Mouse (Mus musculus) intestine, postnatal 0 days (tissue): ENCODE measurements around the gene Camta1. TPM values are rescaled to one million over a fixed set of nuclear protein-coding genes. Genes with fewer than 3 reads are reported as not detected.

ENCODE experiments used
- ATAC-seq: fragments of 200-750 bp; cut with Nextera tagmentation; 2 replicates; pipeline ENCODE4 v1.8.0; 2017; ENCODE audit warnings: mild to moderate bottlenecking, moderate TSS enrichment, moderate library complexity
- H3K27ac ChIP-seq: fragments of 300-500 bp; sonication (generic); 2 replicates; pipeline ENCODE4 v1.5.1; 2014; ENCODE audit warnings: mild to moderate bottlenecking, low read depth, low read length, moderate library complexity
- H3K27me3 ChIP-seq: fragments of 300-500 bp; sonication (generic); replicated peaks from 2 replicates; pipeline ENCODE4 v1.6.1; 2014; ENCODE audit warnings: low read length, mixed read lengths; ENCODE audit not compliant: control insufficient read depth, insufficient read depth
- H3K36me3 ChIP-seq: fragments of 300-500 bp; sonication (generic); 2 replicates; pipeline ENCODE4 v1.6.1; 2014; ENCODE audit warnings: mild to moderate bottlenecking, moderate library complexity; ENCODE audit not compliant: control insufficient read depth, insufficient read depth
- H3K4me1 ChIP-seq: fragments of 300-500 bp; sonication (generic); replicated peaks from 2 replicates; pipeline ENCODE4 v1.6.1; 2014; ENCODE audit warnings: antibody characterized with exemption, low read length, mixed read lengths; ENCODE audit not compliant: control insufficient read depth, insufficient read depth
- H3K4me2 ChIP-seq: fragments of 300-500 bp; sonication (generic); replicated peaks from 2 replicates; pipeline ENCODE4 v1.6.1; 2014; ENCODE audit warnings: low read depth, mild to moderate bottlenecking, moderate library complexity
- H3K4me3 ChIP-seq: fragments of 300-500 bp; sonication (generic); 2 replicates; pipeline ENCODE4 v1.5.1; 2014; ENCODE audit warnings: low read depth, low read length
- H3K9ac ChIP-seq: fragments of 300-500 bp; sonication (generic); 2 replicates; pipeline ENCODE4 v1.6.1; 2014; ENCODE audit warnings: mild to moderate bottlenecking, low read depth, low read length
- H3K9me3 ChIP-seq: fragments of 300-500 bp; sonication (generic); 2 replicates; pipeline ENCODE4 v1.6.1; 2016; ENCODE audit warnings: mixed run types; ENCODE audit not compliant: control insufficient read depth
- CTCF ChIP-seq: sonication (generic); IDR thresholded peaks from 2 replicates; pipeline ENCODE4 v1.5.1; 2016; ENCODE audit warnings: low read depth, mild to moderate bottlenecking, control low read depth, antibody characterized with exemption, moderate library complexity
- WGBS: fragments of 180-500 bp; shearing (Covaris S2); extraction: QIAGEN DNeasy Blood & Tissue Kit; methylation state at CpG from one replicate; pipeline ENCODE4 v1.1.7; 2014; 5-methylcytosine and 5-hydroxymethylcytosine counted together
- polyA plus RNA-seq: library from polyadenylated mRNA; unstranded; fragments of >200 nt; fragmentation: Nextera tagmentation; extraction: Ambion mirVana; gene quantifications from 2 replicates; pipeline ENCODE4 v1.2.1, GENCODE M21; 2015

The Camta1 gene
- polyA plus RNA-seq, 1 experiment from 2014 or later, result 54.1 TPM

DNA sequence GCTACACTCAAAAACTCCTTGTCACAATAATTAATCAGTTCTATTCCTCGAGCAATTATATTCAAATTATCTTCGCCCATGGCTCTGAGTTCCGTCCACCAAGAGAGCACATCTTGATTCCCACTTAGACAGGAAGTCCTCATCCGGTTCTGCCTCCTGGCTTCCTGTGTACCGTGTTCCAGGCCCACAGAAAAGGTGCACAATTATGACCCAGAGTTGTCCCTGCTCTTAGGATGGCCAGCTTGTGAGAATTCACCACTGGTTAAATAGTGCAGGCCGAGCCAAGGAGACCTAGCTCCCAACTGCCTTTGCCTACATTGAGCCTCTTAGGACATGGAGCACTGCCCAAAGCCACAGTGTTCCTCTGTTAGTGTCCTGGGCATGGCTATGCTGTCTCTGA, 229.4 kb downstream of the Camta1 start:
- Histone ChIP-seq H3K27me3 (no peaks in the 10 kb centered on the region), H3K4me2 (no peak overlapping the region)
- TF ChIP-seq CTCF, result no peak

DNA sequence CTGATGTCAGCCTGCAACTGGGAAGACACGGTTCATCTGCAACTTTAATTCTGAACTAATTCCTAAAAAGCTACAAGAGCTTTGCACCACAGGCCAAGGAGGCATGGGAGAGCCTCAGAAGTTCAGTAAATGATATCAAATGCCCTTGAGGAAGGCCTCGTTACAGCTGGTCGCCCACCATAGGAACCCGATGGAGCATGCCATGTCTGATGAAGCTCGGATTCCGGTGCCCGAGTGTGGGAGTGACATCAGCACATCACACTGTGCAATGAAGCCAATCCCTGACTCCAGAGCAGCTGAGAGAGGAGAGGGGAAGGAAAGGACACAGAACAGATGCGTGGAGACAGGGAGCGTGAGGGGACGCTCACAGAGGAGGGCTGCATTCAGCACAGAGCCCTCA, 231.0 kb downstream of the Camta1 start:
- TF ChIP-seq CTCF, result no peak
- WGBS, result 72% methylated on average over 10 of the region's 10 CpGs
- no peak overlapping the region for H3K4me2 ChIP-seq
- H3K9ac ChIP-seq, result no peak overlapping the region
- no peak overlapping the region for H3K4me3 ChIP-seq
- H3K36me3 ChIP-seq, result no peaks in the 10 kb centered on the region
- no peaks in the 10 kb centered on the region for H3K27me3 ChIP-seq
- H3K9me3 ChIP-seq, result no peaks in the 10 kb centered on the region
- H3K4me1 ChIP-seq, result no peaks in the 10 kb centered on the region
- H3K27ac ChIP-seq, result no peak overlapping the region
- no peak for ATAC-seq

More for the DNA sequence above, 229.4 kb downstream of the Camta1 start:
- no peak overlapping the region for H3K4me3 ChIP-seq
- no peak for ATAC-seq
- WGBS, result 78% methylated on average over 6 of the region's 6 CpGs
- no peaks in the 10 kb centered on the region for H3K4me1 ChIP-seq
- H3K27ac ChIP-seq, result no peak overlapping the region
- no peaks in the 10 kb centered on the region for H3K9me3 ChIP-seq
- no peaks in the 10 kb centered on the region for H3K36me3 ChIP-seq
- no peak overlapping the region for H3K9ac ChIP-seq

DNA sequence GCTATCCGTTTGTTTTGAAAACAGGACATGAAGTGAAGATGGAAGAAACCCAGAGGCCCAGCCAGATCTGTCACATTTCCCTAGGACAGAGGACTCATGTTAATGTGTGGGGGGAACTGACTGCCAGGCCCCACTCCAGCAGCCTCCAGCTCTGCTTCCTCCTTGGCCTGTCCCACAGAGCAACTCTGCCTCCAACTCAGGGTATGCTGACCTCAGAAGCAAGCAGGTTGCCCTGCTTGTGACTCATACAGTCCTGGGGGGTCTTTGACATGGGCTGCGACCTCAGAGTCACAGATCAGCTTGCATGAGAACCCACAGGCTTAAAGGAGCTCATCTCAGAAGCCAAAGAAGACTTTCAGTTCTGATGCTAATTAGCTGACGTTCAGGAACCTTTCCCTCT, 231.4 kb downstream of the Camta1 start:
- Histone ChIP-seq H3K4me3 (no peak overlapping the region), H3K4me1 (no peaks in the 10 kb centered on the region), H3K9ac (no peak overlapping the region), H3K9me3 (no peaks in the 10 kb centered on the region), H3K36me3 (no peaks in the 10 kb centered on the region), H3K27ac (no peak overlapping the region), H3K27me3 (no peaks in the 10 kb centered on the region), H3K4me2 (no peak overlapping the region)
- no peak for TF ChIP-seq CTCF
- no peak for ATAC-seq
- WGBS, result 54% methylated on average over 3 of the region's 3 CpGs

DNA sequence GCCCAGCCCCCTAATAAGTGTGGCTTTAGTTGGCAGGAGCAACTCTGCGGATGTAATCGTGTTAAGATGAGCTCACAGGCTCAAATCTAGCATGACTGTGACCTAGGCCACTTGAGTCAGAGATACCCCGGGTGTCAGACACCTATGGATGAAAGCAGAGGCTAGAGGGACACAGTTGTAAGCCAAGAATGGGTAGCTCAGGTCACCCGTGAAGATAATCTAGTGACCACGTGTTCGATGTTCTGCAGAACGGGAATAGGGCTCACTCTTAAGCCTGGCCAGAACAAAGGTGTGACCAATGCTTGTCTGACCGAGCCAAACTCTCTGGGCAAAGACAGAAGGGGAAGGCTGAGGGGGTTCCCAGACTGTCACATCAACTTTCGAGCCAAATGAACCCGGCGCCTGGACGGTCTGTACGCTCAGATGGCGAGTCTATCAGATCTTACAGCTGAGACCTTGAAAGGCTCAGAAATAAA, 242.1 kb downstream of the Camta1 start:
- 79% methylated on average over 14 of the region's 14 CpGs for WGBS
- Histone ChIP-seq H3K4me3 (no peak overlapping the region), H3K27me3 (no peaks in the 10 kb centered on the region), H3K9ac (no peak overlapping the region), H3K4me2 (no peak overlapping the region), H3K27ac (no peak overlapping the region), H3K9me3 (no peaks in the 10 kb centered on the region), H3K36me3 (no peaks in the 10 kb centered on the region), H3K4me1 (no peaks in the 10 kb centered on the region)
- ATAC-seq, result no peak
- no peak for TF ChIP-seq CTCF

DNA sequence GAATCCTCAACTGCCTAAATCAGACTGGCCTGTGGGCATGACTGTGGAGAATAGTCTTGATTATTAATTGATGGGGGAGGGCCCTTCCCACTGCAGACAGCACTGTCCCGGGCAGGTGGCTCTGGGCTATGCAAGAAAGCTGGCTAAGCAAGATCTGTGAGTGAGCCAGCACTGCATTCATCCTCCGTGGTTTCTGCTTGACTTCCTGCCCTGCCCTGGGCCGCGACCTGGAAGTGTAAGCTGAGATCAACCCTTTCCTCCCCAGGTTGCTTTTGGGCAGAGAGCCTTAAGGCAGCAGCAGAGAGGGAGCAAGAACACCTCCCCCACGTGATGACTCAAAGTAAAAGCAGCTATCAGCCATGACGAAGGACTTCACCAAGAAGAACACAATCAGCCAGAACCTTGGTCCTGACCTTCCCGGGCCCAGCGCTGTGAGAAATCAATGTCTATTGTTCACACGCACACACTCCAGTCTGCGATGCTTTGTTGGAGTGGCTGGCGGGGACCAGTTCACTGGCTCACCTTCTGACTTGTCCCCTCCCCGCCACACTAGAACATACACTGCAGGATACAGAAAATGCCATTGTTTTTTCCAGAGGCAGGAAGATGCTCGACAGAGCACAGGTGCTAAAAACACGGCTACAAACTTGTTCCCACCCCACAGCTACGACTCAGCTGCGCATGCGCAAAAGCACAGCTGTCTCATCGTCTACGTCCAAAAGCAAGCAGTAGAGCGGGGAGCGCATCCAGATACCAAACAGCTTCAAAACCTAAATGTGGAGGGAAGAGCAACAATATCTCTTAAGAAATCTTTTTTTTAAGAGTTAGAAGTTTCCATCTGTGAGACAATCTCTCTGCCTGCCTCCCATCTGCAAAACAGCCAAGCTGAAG, 243.0 kb downstream of the Camta1 start:
- H3K36me3 ChIP-seq, result no peaks in the 10 kb centered on the region
- H3K27me3 ChIP-seq, result no peaks in the 10 kb centered on the region
- TF ChIP-seq CTCF, result no peak
- no peak overlapping the region for H3K27ac ChIP-seq
- H3K4me3 ChIP-seq, result no peak overlapping the region
- no peaks in the 10 kb centered on the region for H3K9me3 ChIP-seq
- H3K9ac ChIP-seq, result no peak overlapping the region
- 45% methylated on average over 21 of the region's 21 CpGs for WGBS
- H3K4me1 ChIP-seq, result no peaks in the 10 kb centered on the region
- no peak overlapping the region for H3K4me2 ChIP-seq
- ATAC-seq, result no peak

DNA sequence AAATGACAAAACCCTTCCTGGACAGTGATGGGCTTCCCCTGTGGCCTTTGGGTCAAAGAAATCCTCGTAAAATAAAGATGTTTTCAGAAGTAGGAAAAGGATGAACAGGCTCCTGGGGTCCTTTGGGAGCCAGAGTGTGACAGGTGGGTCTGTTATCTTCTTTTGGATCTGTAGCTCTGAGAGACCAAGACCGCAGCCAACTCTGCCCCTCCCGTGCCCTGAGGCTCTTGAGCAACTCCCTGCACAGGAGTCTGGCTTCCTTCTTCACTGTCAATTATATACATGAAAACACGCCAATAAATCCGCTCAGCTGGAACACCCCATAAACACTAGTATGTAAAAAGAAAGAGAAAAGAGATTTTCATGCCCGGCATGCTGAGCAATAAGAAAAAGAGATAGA, 250.1 kb downstream of the Camta1 start:
- TF ChIP-seq CTCF, result no peak
- Histone ChIP-seq H3K27me3 (no peaks in the 10 kb centered on the region), H3K36me3 (no peaks in the 10 kb centered on the region), H3K9ac (no peak overlapping the region), H3K4me1 (no peaks in the 10 kb centered on the region), H3K4me2 (no peak overlapping the region), H3K9me3 (no peaks in the 10 kb centered on the region), H3K27ac (no peak overlapping the region), H3K4me3 (no peak overlapping the region)
- WGBS, result 68% methylated on average over 6 of the region's 6 CpGs
- ATAC-seq, result no peak
